Mouse (Mus musculus) thymus, postnatal 14 days (tissue): ENCODE results near the gene Abracl.

Experiments
- DNase-seq: peaks from one replicate; pipeline ENCODE4 v3.0.0; 2021

The Abracl gene

GRCm38 (mm10) chr10:18022741-18023347, at the start of gene Abracl:
Abracl (minus strand) TSS chr10:18023288.
- DNase-seq, result peak; percentile 86

- DNase-seq, result no peak
These were observed 49.8 kb upstream of the Abracl start for GRCm38 (mm10) chr10:18072871-18073270.

GRCm38 (mm10) chr10:18070616-18071015, 47.5 kb upstream of the Abracl start:
- no peak for DNase-seq

- DNase-seq, result no peak
These were observed 47.1 kb upstream of the Abracl start for GRCm38 (mm10) chr10:18070144-18070543.

- DNase-seq, result no peak
These were observed 46.5 kb upstream of the Abracl start for GRCm38 (mm10) chr10:18069576-18069975.

GRCm38 (mm10) chr10:18068880-18069279, 45.8 kb upstream of the Abracl start:
- no peak for DNase-seq

GRCm38 (mm10) chr10:18067761-18068446, 44.8 kb upstream of the Abracl start:
- DNase-seq, result no peak

- DNase-seq, result no peak
These were observed 42.9 kb upstream of the Abracl start for GRCm38 (mm10) chr10:18066031-18066439.

- no peak for DNase-seq
These were observed 41.6 kb upstream of the Abracl start for GRCm38 (mm10) chr10:18064606-18065228.

- DNase-seq, result no peak
These were observed 38.4 kb upstream of the Abracl start for GRCm38 (mm10) chr10:18061533-18061932.

- DNase-seq, result no peak
These were observed 37.7 kb upstream of the Abracl start for GRCm38 (mm10) chr10:18060778-18061177.

GRCm38 (mm10) chr10:18059807-18060206, 36.7 kb upstream of the Abracl start:
- DNase-seq, result no peak

- no peak for DNase-seq
These were observed 35.7 kb upstream of the Abracl start for GRCm38 (mm10) chr10:18058681-18059338.

- DNase-seq, result no peak
These were observed 33.3 kb upstream of the Abracl start for GRCm38 (mm10) chr10:18056391-18056745.

- peak; percentile 61 for DNase-seq
These were observed 32.8 kb upstream of the Abracl start, which contains the start of gene Reps1 for GRCm38 (mm10) chr10:18055696-18056390. Reps1 (plus strand) TSS chr10:18055861.

GRCm38 (mm10) chr10:18055009-18055695, 32.1 kb upstream of the Abracl start:
- peak; percentile 88 for DNase-seq

GRCm38 (mm10) chr10:18047380-18048146, 24.5 kb upstream of the Abracl start:
- no peak for DNase-seq

- DNase-seq, result no peak
These were observed 23.3 kb upstream of the Abracl start for GRCm38 (mm10) chr10:18046380-18046779.

- DNase-seq, result no peak
These were observed 13.8 kb upstream of the Abracl start for GRCm38 (mm10) chr10:18036849-18037248.

- DNase-seq, result no peak
These were observed 11.3 kb upstream of the Abracl start for GRCm38 (mm10) chr10:18034408-18034807.

- peak; percentile 67 for DNase-seq
These were observed 776 bp downstream of the Abracl start for GRCm38 (mm10) chr10:18022312-18022711.
